Mouse (Mus musculus): Measurements from ENCODE around the gene Aoc1. TPM values are rescaled to one million over a fixed set of nuclear protein-coding genes. Genes with fewer than 3 reads are reported as not detected.
"Not testable (repeated sequence)": the region's sequence is repeated elsewhere in the genome, so short reads cannot be mapped to it uniquely, and the experiment has no call there.

The Aoc1 gene
- polyA plus RNA-seq, 1 experiment = not detected

DNA sequence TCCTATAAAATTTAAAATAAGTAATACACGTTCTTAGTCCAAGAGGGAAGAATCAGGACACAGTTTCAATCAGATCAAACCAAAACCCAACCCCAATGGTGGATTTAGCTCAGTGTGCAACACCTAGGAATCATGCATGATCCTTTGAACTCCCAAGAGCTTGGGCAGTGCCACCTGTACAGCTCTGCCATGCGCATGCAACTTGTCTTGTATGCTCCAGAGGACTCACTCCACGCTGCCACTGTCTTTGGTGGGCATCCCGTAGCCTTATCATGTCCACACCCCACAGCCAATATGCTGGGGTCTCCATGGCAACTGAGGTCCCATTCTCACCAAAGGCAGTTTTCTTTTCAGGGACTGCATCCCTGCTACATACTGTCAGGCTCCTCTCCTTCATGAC lies 5.5 kb upstream of the Aoc1 start:
- TF ChIP-seq POLR2A (IDR thresholded peaks at IDR 0.05; ENCODE audit: low read depth, low read length) = no peak
- TF ChIP-seq CTCF (IDR thresholded peaks at IDR 0.05; ENCODE audit: borderline replicate concordance, insufficient read depth, low read length) = no peak
- no peak overlapping the region for H3K4me3 ChIP-seq (ENCODE audit: insufficient read depth, low read length)
- H3K27ac ChIP-seq (ENCODE audit: insufficient read depth, low read length) = no peak overlapping the region
- H3K4me1 ChIP-seq (ENCODE audit: control insufficient read depth, insufficient read depth, low read length) = no peaks in the 10 kb centered on the region

DNA sequence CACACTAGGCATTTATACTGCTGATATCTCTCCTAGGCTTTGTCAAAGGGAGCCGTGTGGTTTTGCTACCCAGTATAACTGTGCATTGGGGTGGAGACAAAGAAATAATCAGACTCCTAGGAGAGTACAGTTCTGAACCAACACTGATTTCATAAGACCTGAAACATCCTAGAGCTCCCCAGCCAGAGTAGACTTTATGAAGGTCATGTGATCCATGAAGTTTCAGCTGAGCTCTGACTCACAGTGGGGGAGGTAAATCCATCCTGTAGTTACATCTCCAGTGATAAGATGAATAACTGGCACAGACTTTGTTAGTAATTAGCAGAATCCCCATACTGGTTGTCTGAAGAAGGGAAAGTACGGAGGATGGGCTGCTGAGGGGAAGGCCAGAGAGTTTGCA lies 2.9 kb upstream of the Aoc1 start:
- Histone ChIP-seq H3K4me1 (ENCODE audit: control insufficient read depth, insufficient read depth, low read length) (no peaks in the 10 kb centered on the region), H3K27ac (ENCODE audit: insufficient read depth, low read length) (no peak overlapping the region), H3K4me3 (ENCODE audit: insufficient read depth, low read length) (no peak overlapping the region)
- TF ChIP-seq CTCF (IDR thresholded peaks at IDR 0.05; ENCODE audit: borderline replicate concordance, insufficient read depth, low read length) (no peak), POLR2A (IDR thresholded peaks at IDR 0.05; ENCODE audit: low read depth, low read length) (no peak)

DNA sequence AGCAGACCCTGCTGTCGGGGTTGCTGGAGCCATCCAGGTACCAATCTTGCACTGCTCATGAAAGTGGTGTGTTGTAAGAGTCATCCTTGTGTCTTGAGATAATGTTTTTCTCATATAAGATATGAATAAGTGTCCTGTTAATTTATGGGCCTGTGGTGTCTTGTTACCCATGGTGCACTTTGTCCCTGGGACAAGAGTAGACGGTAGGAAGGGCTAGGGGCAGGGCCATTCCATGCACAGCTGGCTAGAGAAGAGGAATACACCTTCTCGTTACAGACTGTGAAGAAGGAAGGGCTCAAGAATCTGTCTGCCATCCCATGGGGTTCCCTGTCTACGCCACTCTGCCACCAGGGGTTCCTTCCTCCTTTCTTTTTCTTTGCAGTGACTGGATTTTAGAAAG lies 1.9 kb downstream of the Aoc1 start:
- TF ChIP-seq CTCF (IDR thresholded peaks at IDR 0.05; ENCODE audit: borderline replicate concordance, insufficient read depth, low read length) = no peak
- TF ChIP-seq POLR2A (IDR thresholded peaks at IDR 0.05; ENCODE audit: low read depth, low read length) = no peak
- Histone ChIP-seq H3K4me3 (ENCODE audit: insufficient read depth, low read length) (no peak overlapping the region), H3K27ac (ENCODE audit: insufficient read depth, low read length) (no peak overlapping the region), H3K4me1 (ENCODE audit: control insufficient read depth, insufficient read depth, low read length) (no peaks in the 10 kb centered on the region)

DNA sequence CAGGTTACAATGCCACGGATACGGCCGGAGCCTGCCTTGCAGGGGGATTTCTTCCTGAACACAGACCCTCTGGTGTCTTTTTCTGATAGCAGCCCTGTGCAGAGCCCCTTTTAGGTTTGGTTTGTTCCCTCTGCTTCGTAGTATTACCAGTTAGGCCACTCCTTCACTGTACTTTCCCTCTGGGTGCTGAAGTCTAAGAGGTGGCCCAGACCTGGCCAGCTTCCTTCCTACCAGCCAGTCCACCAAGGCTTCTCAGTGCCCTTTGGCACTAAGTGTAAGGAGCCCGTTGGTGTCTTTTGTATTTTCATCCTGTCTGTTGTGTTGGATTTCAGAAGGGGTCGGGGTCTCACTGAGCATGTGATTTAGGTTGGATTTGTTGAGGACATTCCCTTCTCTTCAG lies 2.8 kb downstream of the Aoc1 start:
- no peak for TF ChIP-seq POLR2A (IDR thresholded peaks at IDR 0.05; ENCODE audit: low read depth, low read length)
- no peak for TF ChIP-seq CTCF (IDR thresholded peaks at IDR 0.05; ENCODE audit: borderline replicate concordance, insufficient read depth, low read length)
- H3K27ac ChIP-seq (ENCODE audit: insufficient read depth, low read length) = no peak overlapping the region
- H3K4me3 ChIP-seq (ENCODE audit: insufficient read depth, low read length) = no peak overlapping the region
- H3K4me1 ChIP-seq (ENCODE audit: control insufficient read depth, insufficient read depth, low read length) = no peaks in the 10 kb centered on the region

DNA sequence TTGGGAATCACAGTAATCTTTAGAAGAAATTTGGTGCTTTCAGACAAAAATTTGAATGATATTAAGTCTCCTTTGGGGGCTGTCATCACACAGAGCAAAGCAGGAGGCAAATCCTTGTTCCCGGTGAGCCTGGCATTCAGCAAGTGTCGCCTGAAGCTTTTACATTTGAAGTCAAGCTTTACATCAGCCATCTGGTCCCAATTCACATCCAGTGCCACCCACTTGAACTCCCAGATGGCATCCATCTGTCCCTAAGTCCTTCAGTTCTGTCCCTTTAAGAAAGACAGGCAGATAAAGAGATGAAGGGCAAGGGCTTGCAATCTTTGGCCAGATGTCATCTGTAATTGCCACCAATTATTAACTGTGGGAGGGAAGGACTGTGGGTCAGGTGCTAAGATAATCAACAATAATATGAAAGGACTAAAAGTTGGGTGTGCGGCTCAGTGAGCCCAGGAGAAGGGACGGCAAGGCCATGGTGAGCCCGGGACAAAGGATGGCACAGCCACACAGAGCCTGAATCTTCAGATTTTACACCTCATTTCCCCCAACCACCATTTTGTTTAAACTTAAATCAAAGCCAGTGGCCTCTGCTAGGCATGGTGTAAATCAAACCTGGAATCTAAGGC lies 3.9 kb downstream of the Aoc1 start:
- no peaks in the 10 kb centered on the region for H3K4me1 ChIP-seq (ENCODE audit: control insufficient read depth, insufficient read depth, low read length)
- no peak overlapping the region for H3K4me3 ChIP-seq (ENCODE audit: insufficient read depth, low read length)
- no peak for TF ChIP-seq POLR2A (IDR thresholded peaks at IDR 0.05; ENCODE audit: low read depth, low read length)
- no peak for TF ChIP-seq CTCF (IDR thresholded peaks at IDR 0.05; ENCODE audit: borderline replicate concordance, insufficient read depth, low read length)
- no peak overlapping the region for H3K27ac ChIP-seq (ENCODE audit: insufficient read depth, low read length)

DNA sequence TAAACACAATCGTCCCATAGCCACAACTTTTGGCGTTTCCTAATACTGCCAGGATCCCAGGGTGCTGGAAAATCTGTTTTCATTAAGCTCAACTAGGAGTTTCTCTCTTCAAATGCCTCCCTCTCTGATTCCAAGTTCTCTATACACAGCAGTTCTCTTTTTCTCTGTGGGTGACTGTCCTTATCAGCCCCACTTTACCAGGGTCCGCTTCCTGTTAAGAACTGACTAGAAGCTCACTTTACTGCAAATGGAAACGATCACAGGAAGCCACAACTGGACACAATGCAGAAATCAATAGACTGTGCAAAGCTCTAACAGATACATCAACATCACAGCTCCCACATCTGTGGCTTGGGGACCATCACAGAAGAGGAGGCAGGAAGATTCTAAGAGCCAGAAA lies 21.5 kb downstream of the Aoc1 start:
- Histone ChIP-seq H3K4me1 (ENCODE audit: control insufficient read depth, insufficient read depth, low read length) (no peaks in the 10 kb centered on the region), H3K4me3 (ENCODE audit: insufficient read depth, low read length) (no peak overlapping the region), H3K27ac (ENCODE audit: insufficient read depth, low read length) (no peak overlapping the region)
- TF ChIP-seq CTCF (IDR thresholded peaks at IDR 0.05; ENCODE audit: borderline replicate concordance, insufficient read depth, low read length) (no peak), POLR2A (IDR thresholded peaks at IDR 0.05; ENCODE audit: low read depth, low read length) (no peak)

DNA sequence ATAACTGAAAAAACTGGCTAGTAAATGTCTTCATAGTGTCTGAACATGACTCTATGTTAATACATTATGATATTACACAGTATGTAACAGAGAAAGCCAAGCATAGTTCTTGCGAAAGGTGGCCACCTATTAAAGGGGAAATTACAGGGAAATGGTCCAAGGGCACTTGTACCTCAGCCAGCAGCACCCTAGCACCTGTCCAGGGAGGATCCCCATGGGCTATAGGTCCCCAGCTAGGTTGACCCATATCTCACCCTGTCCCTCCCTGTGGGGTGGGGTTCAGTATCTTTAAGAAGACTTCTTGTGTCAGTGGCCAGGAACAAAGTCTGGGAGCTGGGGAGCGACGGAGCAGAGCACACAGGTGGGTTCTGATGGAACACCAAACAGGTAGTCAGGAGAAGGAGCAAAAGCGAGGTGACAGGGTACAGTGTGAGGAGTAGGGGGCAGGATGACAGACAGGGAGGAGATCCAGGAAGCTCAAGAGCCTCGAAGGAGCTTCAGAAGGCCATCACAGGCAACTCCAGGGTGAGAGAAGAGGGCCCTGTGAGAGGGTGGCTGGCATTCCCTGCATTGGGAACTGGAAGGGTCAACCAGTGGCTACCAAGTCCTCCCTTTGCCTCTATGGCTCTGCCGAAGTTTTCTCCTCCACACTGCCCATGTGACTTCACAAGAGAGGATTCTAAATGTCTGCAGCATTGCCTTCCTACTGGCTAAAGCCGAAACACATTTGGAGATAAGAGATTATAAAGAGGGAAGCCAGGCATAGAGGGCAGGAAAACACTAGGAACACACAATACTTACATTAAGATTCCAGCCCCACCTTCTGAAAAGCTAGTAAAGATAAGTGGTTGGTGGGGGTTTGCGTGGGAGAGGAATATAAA lies 22.5 kb downstream of the Aoc1 start:
- H3K4me1 ChIP-seq (ENCODE audit: control insufficient read depth, insufficient read depth, low read length) = no peaks in the 10 kb centered on the region
- no peak for TF ChIP-seq CTCF (IDR thresholded peaks at IDR 0.05; ENCODE audit: borderline replicate concordance, insufficient read depth, low read length)
- TF ChIP-seq POLR2A (IDR thresholded peaks at IDR 0.05; ENCODE audit: low read depth, low read length) = no peak
- H3K4me3 ChIP-seq (ENCODE audit: insufficient read depth, low read length) = no peak overlapping the region
- no peak overlapping the region for H3K27ac ChIP-seq (ENCODE audit: insufficient read depth, low read length)

DNA sequence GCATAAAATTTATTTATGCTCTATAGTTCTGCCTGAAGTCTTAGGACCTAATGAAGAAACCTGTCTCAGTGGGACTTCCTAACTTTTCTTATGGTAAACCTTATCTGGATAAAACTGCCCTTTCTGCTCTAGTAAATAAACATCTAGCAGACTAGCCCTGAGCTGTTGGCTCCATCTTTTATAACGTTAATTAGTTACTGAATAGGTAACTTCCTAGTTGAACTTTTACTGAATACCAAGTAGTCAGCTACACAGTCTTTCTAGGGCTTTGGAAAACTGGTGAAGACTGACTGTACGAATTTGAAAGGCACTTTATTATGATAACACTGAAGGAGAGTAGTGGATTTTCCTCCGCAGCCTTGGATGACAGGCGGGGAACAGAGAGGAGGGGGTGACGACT lies 23.2 kb downstream of the Aoc1 start:
- no peak for TF ChIP-seq CTCF (IDR thresholded peaks at IDR 0.05; ENCODE audit: borderline replicate concordance, insufficient read depth, low read length)
- no peak for TF ChIP-seq POLR2A (IDR thresholded peaks at IDR 0.05; ENCODE audit: low read depth, low read length)
- Histone ChIP-seq H3K27ac (ENCODE audit: insufficient read depth, low read length) (no peak overlapping the region), H3K4me1 (ENCODE audit: control insufficient read depth, insufficient read depth, low read length) (no peaks in the 10 kb centered on the region), H3K4me3 (ENCODE audit: insufficient read depth, low read length) (no peak overlapping the region)

DNA sequence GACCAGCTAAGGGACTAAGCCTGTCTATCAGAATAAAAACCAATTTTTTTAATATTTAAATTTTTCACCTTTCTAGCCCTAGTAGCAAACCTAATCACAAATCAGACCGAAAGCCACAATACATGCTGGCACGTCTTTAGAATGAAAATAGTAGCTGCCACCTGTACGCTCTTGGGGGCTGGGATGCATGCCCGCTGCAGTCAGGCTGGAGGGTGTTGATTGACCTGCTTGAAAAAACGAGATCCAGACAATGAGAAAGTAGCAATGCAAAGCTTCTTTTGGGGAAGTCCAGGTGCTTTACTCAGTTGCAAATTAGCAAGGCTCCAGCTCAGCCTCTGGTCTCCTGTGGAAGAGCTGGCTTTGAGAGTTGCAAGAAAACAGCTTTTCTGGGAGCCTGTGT lies 24.3 kb downstream of the Aoc1 start:
- Histone ChIP-seq H3K27ac (ENCODE audit: insufficient read depth, low read length) (no peak overlapping the region), H3K4me3 (ENCODE audit: insufficient read depth, low read length) (no peak overlapping the region), H3K4me1 (ENCODE audit: control insufficient read depth, insufficient read depth, low read length) (no peaks in the 10 kb centered on the region)
- TF ChIP-seq POLR2A (IDR thresholded peaks at IDR 0.05; ENCODE audit: low read depth, low read length) (no peak), CTCF (IDR thresholded peaks at IDR 0.05; ENCODE audit: borderline replicate concordance, insufficient read depth, low read length) (no peak)

DNA sequence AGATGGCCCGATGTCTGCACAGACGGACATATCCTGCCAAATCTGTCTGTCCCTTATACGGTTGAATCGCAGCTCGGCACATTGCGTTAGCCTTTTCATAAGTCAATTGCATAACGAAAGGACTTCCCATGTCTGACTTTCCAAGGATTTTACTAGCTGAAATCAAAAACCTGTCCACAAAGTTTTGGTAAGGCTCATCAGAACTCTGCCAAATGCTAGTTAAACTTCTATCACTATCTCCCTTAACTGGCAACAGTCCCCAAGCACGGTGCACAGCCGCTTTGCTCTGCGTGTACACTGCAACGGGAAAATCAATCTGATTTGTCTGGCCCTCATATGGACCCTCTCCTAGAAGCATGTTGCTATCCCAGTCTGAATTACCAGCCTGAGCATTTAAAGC lies 28.6 kb downstream of the Aoc1 start:
- not testable (repeated sequence) for H3K4me3 ChIP-seq (ENCODE audit: insufficient read depth, low read length); H3K27ac ChIP-seq (ENCODE audit: insufficient read depth, low read length); H3K4me1 ChIP-seq (ENCODE audit: control insufficient read depth, insufficient read depth, low read length)
